Mouse (Mus musculus) neural tube, embryonic 10.5 days (tissue): ENCODE results near the gene Cdc42se2.

Experiments used
- DNase-seq: peaks from one replicate; pipeline ENCODE4 v3.0.0-alpha.2; 2017; ENCODE audit warnings: low spot score; ENCODE audit errors: extremely low spot score

Gene Cdc42se2

GRCm38 (mm10) chr11:54710512-54711293 lies 76.8 kb downstream of the Cdc42se2 start:
- DNase-seq, result no peak

- no peak for DNase-seq
Measured at GRCm38 (mm10) chr11:54709645-54710044, 77.8 kb downstream of the Cdc42se2 start.

- no peak for DNase-seq
Measured at GRCm38 (mm10) chr11:54708153-54708552, 79.3 kb downstream of the Cdc42se2 start.

- DNase-seq, result peak; percentile 64
Measured at GRCm38 (mm10) chr11:54703306-54703705, 84.2 kb downstream of the Cdc42se2 start.

- DNase-seq, result no peak
Measured at GRCm38 (mm10) chr11:54701848-54702247, 85.6 kb downstream of the Cdc42se2 start.

- DNase-seq, result no peak
Measured at GRCm38 (mm10) chr11:54699972-54700371, 87.5 kb downstream of the Cdc42se2 start.

GRCm38 (mm10) chr11:54698636-54699035 lies 88.8 kb downstream of the Cdc42se2 start:
- no peak for DNase-seq

GRCm38 (mm10) chr11:54697611-54698010 lies 89.9 kb downstream of the Cdc42se2 start:
- DNase-seq, result no peak

- DNase-seq, result no peak
Measured at GRCm38 (mm10) chr11:54695951-54696350, 91.5 kb downstream of the Cdc42se2 start.

GRCm38 (mm10) chr11:54694291-54694690 lies 93.2 kb downstream of the Cdc42se2 start:
- no peak for DNase-seq

GRCm38 (mm10) chr11:54693696-54694095 lies 93.8 kb downstream of the Cdc42se2 start:
- no peak for DNase-seq

GRCm38 (mm10) chr11:54691179-54691578 lies 96.3 kb downstream of the Cdc42se2 start:
- no peak for DNase-seq

GRCm38 (mm10) chr11:54690171-54690570 lies 97.3 kb downstream of the Cdc42se2 start:
- DNase-seq, result no peak

GRCm38 (mm10) chr11:54684831-54685230 lies 102.6 kb downstream of the Cdc42se2 start:
- no peak for DNase-seq

GRCm38 (mm10) chr11:54679141-54679540 lies 108.3 kb downstream of the Cdc42se2 start:
- DNase-seq, result no peak

- DNase-seq, result no peak
Measured at GRCm38 (mm10) chr11:54675792-54676489, 111.5 kb downstream of the Cdc42se2 start.

GRCm38 (mm10) chr11:54673575-54674298 lies 113.7 kb downstream of the Cdc42se2 start:
- no peak for DNase-seq
